Comparison of ENCODE assay signal across 11 mouse cellular contexts in the genomic region with DNA sequence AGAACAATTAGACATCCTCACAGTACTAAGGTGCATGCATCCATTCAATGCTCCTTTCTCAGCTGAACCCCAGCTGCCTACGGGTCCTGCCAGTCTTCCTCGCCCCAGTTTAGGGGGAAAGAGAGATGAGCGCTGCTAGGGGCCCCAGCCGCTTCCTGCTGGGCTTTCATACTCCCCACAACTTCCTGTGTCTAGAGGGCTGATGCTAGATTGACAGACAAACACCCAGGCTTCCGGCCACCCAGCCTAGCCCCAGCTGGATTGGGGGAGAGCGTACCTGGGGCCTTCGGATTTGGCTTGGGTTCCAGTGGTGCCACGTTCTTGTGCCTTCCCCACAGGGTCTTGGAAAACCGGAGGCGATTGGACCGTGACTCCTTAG. TPM values are rescaled to one million over a fixed set of nuclear protein-coding genes. Genes with fewer than 3 reads are reported as not detected.
A peak's percentile ranks its signal among the peaks of the same experiment; 100 is the strongest.
DNase-seq lines count a peak whose midpoint lies in the region; ATAC-seq and TF ChIP-seq lines count a peak whose summit lies in the region.
"Had no signal": no experiment of that assay in that cellular context is flagged by ENCODE, and none has a peak within 500 bp of the region (broad histone marks: within the 10 kb centered on the region; RNA-seq: fewer than 3 reads in every experiment).

No protein-coding gene starts in this region.

- H3K4me1 ChIP-seq in liver, embryonic 12.5 days: peaks cover 31% of the 10 kb centered on the region
- H3K4me1 ChIP-seq in forebrain, embryonic 10.5 days: no peaks in the 10 kb centered on the region
- no peaks in the 10 kb centered on the region for H3K4me1 ChIP-seq in hindbrain, postnatal 0 days (ENCODE audit: insufficient read depth, low read length)
- H3K4me1 ChIP-seq: neural tube, embryonic 13.5 days had no signal

- peak; percentile 67 to 69 for DNase-seq in B cell, adult 2 months
- peak; percentile 62 to 66 for DNase-seq in spleen, adult 18-20 months
- no peak for DNase-seq in forebrain, embryonic 10.5 days (ENCODE audit: extremely low spot score, low spot score)
- DNase-seq in right cerebral cortex, postnatal 4 days: no peak
- no peak for DNase-seq in hindbrain, postnatal 0 days (ENCODE audit: low spot score)
- DNase-seq in cerebellum, adult 8-10 months: no peak
- DNase-seq: cerebellum, adult 9-10 months had no signal

- H3K36me3 ChIP-seq in liver, embryonic 12.5 days: no peaks in the 10 kb centered on the region
- H3K36me3 ChIP-seq in forebrain, embryonic 10.5 days (replicated peaks): no peaks in the 10 kb centered on the region
- no peaks in the 10 kb centered on the region for H3K36me3 ChIP-seq in hindbrain, postnatal 0 days (ENCODE audit: insufficient read depth, low read length)
- H3K36me3 ChIP-seq: neural tube, embryonic 13.5 days had no signal

- peak overlapping the region; percentile 70 for H3K9ac ChIP-seq in liver, embryonic 12.5 days
- no peak overlapping the region for H3K9ac ChIP-seq in hindbrain, postnatal 0 days (replicated peaks; ENCODE audit: low read length)
- H3K9ac ChIP-seq: neural tube, embryonic 13.5 days had no signal

- 17% methylated on average over 11 of the region's 11 CpGs for WGBS in liver, embryonic 12.5 days (ENCODE audit: insufficient replicate concordance)
- WGBS in forebrain, embryonic 10.5 days: 73% methylated on average over 11 of the region's 11 CpGs
- 76% methylated on average over 11 of the region's 11 CpGs for WGBS in hindbrain, postnatal 0 days

- TF ChIP-seq CTCF in hindbrain, postnatal 0 days (IDR thresholded peaks at IDR 0.05; ENCODE audit: low read depth): no peak

- peak overlapping the region; percentile 78 for H3K4me2 ChIP-seq in liver, embryonic 12.5 days
- H3K4me2 ChIP-seq in hindbrain, postnatal 0 days (ENCODE audit: low read depth, low read length): no peak overlapping the region
- H3K4me2 ChIP-seq: neural tube, embryonic 13.5 days had no signal

- peak; percentile 90 for ATAC-seq in activated CD4-positive, CD25-positive, alpha-beta regulatory T cell, adult 4 months
- peak; percentile 83 for ATAC-seq in liver, embryonic 12.5 days
- ATAC-seq in hindbrain, postnatal 0 days: no peak

- H3K27me3 ChIP-seq in liver, embryonic 12.5 days (replicated peaks): peaks cover 19% of the 10 kb centered on the region
- H3K27me3 ChIP-seq in forebrain, embryonic 10.5 days (ENCODE audit: poor library complexity, severe bottlenecking): peaks cover 29% of the 10 kb centered on the region
- H3K27me3 ChIP-seq in hindbrain, postnatal 0 days (ENCODE audit: insufficient read depth, low read length): peaks cover 14% of the 10 kb centered on the region

- 0 out of 2 replicates have a peak overlapping the region, but pooled peaks have one; percentile 21 for H3K27ac ChIP-seq in liver, embryonic 12.5 days
- no peak overlapping the region for H3K27ac ChIP-seq in forebrain, embryonic 10.5 days
- H3K27ac ChIP-seq in hindbrain, postnatal 0 days: no peak overlapping the region
- H3K27ac ChIP-seq: neural tube, embryonic 13.5 days had no signal

- H3K4me3 ChIP-seq in liver, embryonic 12.5 days: peak overlapping the region; percentile 58
- H3K4me3 ChIP-seq in forebrain, embryonic 10.5 days: no peak overlapping the region; the same call in 1 of the 2 replicates
- no peak overlapping the region for H3K4me3 ChIP-seq in hindbrain, postnatal 0 days (ENCODE audit: low read length)
- H3K4me3 ChIP-seq: neural tube, embryonic 13.5 days had no signal

- H3K9me3 ChIP-seq in liver, embryonic 12.5 days (replicated peaks): no peaks in the 10 kb centered on the region
- H3K9me3 ChIP-seq in forebrain, embryonic 10.5 days: no peaks in the 10 kb centered on the region
- no peaks in the 10 kb centered on the region for H3K9me3 ChIP-seq in hindbrain, postnatal 0 days (ENCODE audit: low read length)
- H3K9me3 ChIP-seq: neural tube, embryonic 13.5 days had no signal

RNA-seq across cellular contexts. Expression of gene Rasal3, which starts 0.6 kb away (rescaled TPM):
- 100 to 1,000 TPM; 123 to 158 TPM for polyA plus RNA-seq in activated CD4-positive, CD25-positive, alpha-beta regulatory T cell, adult 4 months (2017; shearing (Covaris generic))
- 7.2 and 8.1 TPM in 2 replicates for polyA plus RNA-seq in liver, embryonic 12.5 days (2016; fragmentation: Nextera tagmentation; extraction: Ambion mirVana)
- polyA plus RNA-seq in forebrain, embryonic 10.5 days (2016; fragmentation: Nextera tagmentation; extraction: Ambion mirVana): 0.50 and 0.52 TPM in 2 replicates
- 1.2 and 2.8 TPM in 2 replicates for total RNA-seq in hindbrain, postnatal 0 days (2014; rRNA removed)
- 0.61 and 1.2 TPM in 2 replicates for polyA plus RNA-seq in hindbrain, postnatal 0 days (2015; fragmentation: Nextera tagmentation; extraction: Ambion mirVana)

RNA-seq across cellular contexts. Expression of gene Wiz, which starts 13.5 kb away (rescaled TPM):
- 10 to 100 TPM; 11.9 TPM for polyA plus RNA-seq in activated CD4-positive, CD25-positive, alpha-beta regulatory T cell, adult 4 months (2017; shearing (Covaris generic))
- 13.3 and 14.8 TPM in 2 replicates for polyA plus RNA-seq in liver, embryonic 12.5 days (2016; fragmentation: Nextera tagmentation; extraction: Ambion mirVana)
- polyA plus RNA-seq in forebrain, embryonic 10.5 days (2016; fragmentation: Nextera tagmentation; extraction: Ambion mirVana): 24.9 and 25.9 TPM in 2 replicates
- total RNA-seq in hindbrain, postnatal 0 days (2014; rRNA removed): 50.4 and 56.8 TPM in 2 replicates
- 24.2 and 28.4 TPM in 2 replicates for polyA plus RNA-seq in hindbrain, postnatal 0 days (2015; fragmentation: Nextera tagmentation; extraction: Ambion mirVana)

RNA-seq across cellular contexts. Expression of gene Pglyrp2, which starts 21.2 kb away (rescaled TPM):
- polyA plus RNA-seq in activated CD4-positive, CD25-positive, alpha-beta regulatory T cell, adult 4 months (2017; shearing (Covaris generic)): 10 to 100 TPM; 68.7 to 79.5 TPM
- polyA plus RNA-seq in liver, embryonic 12.5 days (2016; fragmentation: Nextera tagmentation; extraction: Ambion mirVana): 1.6 and 1.8 TPM in 2 replicates
- polyA plus RNA-seq in forebrain, embryonic 10.5 days (2016; fragmentation: Nextera tagmentation; extraction: Ambion mirVana): 0.07 TPM in 1 of 2 replicates, not detected in the other
- total RNA-seq in hindbrain, postnatal 0 days (2014; rRNA removed): not detected in 2 replicates
- polyA plus RNA-seq in hindbrain, postnatal 0 days (2015; fragmentation: Nextera tagmentation; extraction: Ambion mirVana): not detected in 2 replicates
- polyA plus RNA-seq: kidney, embryonic 14.5 days; neural tube, embryonic 13.5 days had no signal

RNA-seq across cellular contexts. Expression of gene Cyp4f39, which starts 49.8 kb away (rescaled TPM):
- under 1 TPM in 1 of 2 experiments, not detected in 1; 0.68 TPM for polyA plus RNA-seq in activated CD4-positive, CD25-positive, alpha-beta regulatory T cell, adult 4 months (2017; shearing (Covaris generic))
- polyA plus RNA-seq in liver, embryonic 12.5 days (2016; fragmentation: Nextera tagmentation; extraction: Ambion mirVana): 0.32 and 0.50 TPM in 2 replicates
- polyA plus RNA-seq in forebrain, embryonic 10.5 days (2016; fragmentation: Nextera tagmentation; extraction: Ambion mirVana): 0.46 TPM in 1 of 2 replicates, not detected in the other
- total RNA-seq in hindbrain, postnatal 0 days (2014; rRNA removed): 3.8 and 4.0 TPM in 2 replicates
- polyA plus RNA-seq in hindbrain, postnatal 0 days (2015; fragmentation: Nextera tagmentation; extraction: Ambion mirVana): 1.3 TPM in 2 replicates

RNA-seq across cellular contexts. Expression of gene Akap8l, which starts 52.4 kb away (rescaled TPM):
- 10 to 100 TPM; 43.6 to 50.5 TPM for polyA plus RNA-seq in activated CD4-positive, CD25-positive, alpha-beta regulatory T cell, adult 4 months (2017; shearing (Covaris generic))
- polyA plus RNA-seq in liver, embryonic 12.5 days (2016; fragmentation: Nextera tagmentation; extraction: Ambion mirVana): 49.7 and 50.1 TPM in 2 replicates
- 79.0 and 79.9 TPM in 2 replicates for polyA plus RNA-seq in forebrain, embryonic 10.5 days (2016; fragmentation: Nextera tagmentation; extraction: Ambion mirVana)
- total RNA-seq in hindbrain, postnatal 0 days (2014; rRNA removed): 73.6 and 76.3 TPM in 2 replicates
- polyA plus RNA-seq in hindbrain, postnatal 0 days (2015; fragmentation: Nextera tagmentation; extraction: Ambion mirVana): 95.7 and 103 TPM in 2 replicates

Comparison
In these comparisons a context has a peak if more than half of its experiments do, and no peak if none do; other contexts are left out.
1. DNase-seq: peak in B cell, adult 2 months (2 of 2) and spleen, adult 18-20 months (2 of 2); none in forebrain, embryonic 10.5 days (single experiment), right cerebral cortex, postnatal 4 days (single experiment), hindbrain, postnatal 0 days (single experiment) and cerebellum, adult 8-10 months (single experiment).
2. RNA of gene Rasal3, which starts 0.6 kb away (polyA plus RNA-seq): 123 to 158 TPM in activated CD4-positive, CD25-positive, alpha-beta regulatory T cell, adult 4 months; 7.2 to 8.1 TPM in liver, embryonic 12.5 days, 0.61 to 1.2 TPM in hindbrain, postnatal 0 days and 0.50 to 0.52 TPM in forebrain, embryonic 10.5 days; every median in the first group is over 10 times any median in the second.
3. RNA of gene Pglyrp2, which starts 21.2 kb away (polyA plus RNA-seq): 68.7 to 79.5 TPM in activated CD4-positive, CD25-positive, alpha-beta regulatory T cell, adult 4 months; 1.6 to 1.8 TPM in liver, embryonic 12.5 days, 0.07 TPM in forebrain, embryonic 10.5 days and not detected in hindbrain, postnatal 0 days; every median in the first group is over 10 times any median in the second.